Mouse (Mus musculus): ENCODE measurements around the gene Clec2l. TPM values are rescaled to one million over a fixed set of nuclear protein-coding genes. Genes with fewer than 3 reads are reported as not detected.

Clec2l gene
- polyA plus RNA-seq, 1 experiment, result 0.18 TPM

GRCm38 (mm10) chr6:38635941-38636851 is 26.7 kb upstream of the Clec2l start:
- Histone ChIP-seq H3K36me3 (ENCODE audit: control insufficient read depth, insufficient read depth) (no peaks in the 10 kb centered on the region), H3K79me3 (ENCODE audit: low read depth) (no peaks in the 10 kb centered on the region), H3K27me3 (ENCODE audit: control insufficient read depth, insufficient read depth, insufficient read length) (no peaks in the 10 kb centered on the region), H3ac (ENCODE audit: control insufficient read depth, insufficient read length, low read depth) (peak overlapping the region; percentile 85), H3K4me3 (ENCODE audit: insufficient read depth, poor library complexity, severe bottlenecking) (peak overlapping the region; percentile 34), H3K79me2 (ENCODE audit: control insufficient read depth, insufficient read depth) (no peaks in the 10 kb centered on the region)
- no peak for TF ChIP-seq MYOG (IDR thresholded peaks at IDR 0.05; ENCODE audit: control insufficient read depth, extremely low read depth, insufficient read length)
- peak; percentile 58 for TF ChIP-seq USF1 (IDR thresholded peaks at IDR 0.05; ENCODE audit: low read depth)

GRCm38 (mm10) chr6:38636852-38637618 is 25.8 kb upstream of the Clec2l start, which contains the start of gene Klrg2:
Gene Klrg2 (minus strand): TSS chr6:38637242.
- H3K79me3 ChIP-seq (ENCODE audit: low read depth), result no peaks in the 10 kb centered on the region
- no peak for TF ChIP-seq MYOG (IDR thresholded peaks at IDR 0.05; ENCODE audit: control insufficient read depth, extremely low read depth, insufficient read length)
- no peak for TF ChIP-seq FOSL1 (IDR thresholded peaks at IDR 0.05; ENCODE audit: insufficient read depth, low read length, poor library complexity, severe bottlenecking)
- TF ChIP-seq CTCF (IDR thresholded peaks at IDR 0.05; ENCODE audit: control insufficient read depth, insufficient read depth, insufficient read length), result no peak
- TF ChIP-seq MAX (IDR thresholded peaks at IDR 0.05), result no peak
- no peak for TF ChIP-seq CEBPB (IDR thresholded peaks at IDR 0.05; ENCODE audit: low read depth)
- no peak for TF ChIP-seq USF1 (IDR thresholded peaks at IDR 0.05; ENCODE audit: low read depth)
- no peak for TF ChIP-seq MYOD1 (IDR thresholded peaks at IDR 0.05; ENCODE audit: control insufficient read depth, insufficient read length, low read depth)
- no peaks in the 10 kb centered on the region for H3K27me3 ChIP-seq (ENCODE audit: control insufficient read depth, insufficient read depth, insufficient read length)

GRCm38 (mm10) chr6:38640401-38640800 is 22.5 kb upstream of the Clec2l start:
- H3K79me3 ChIP-seq (ENCODE audit: low read depth), result no peaks in the 10 kb centered on the region
- H3K79me2 ChIP-seq (ENCODE audit: control insufficient read depth, insufficient read depth), result no peaks in the 10 kb centered on the region
- H3K4me3 ChIP-seq (ENCODE audit: insufficient read depth, poor library complexity, severe bottlenecking), result no peak overlapping the region
- no peaks in the 10 kb centered on the region for H3K36me3 ChIP-seq (ENCODE audit: control insufficient read depth, insufficient read depth)
- no peak for TF ChIP-seq MYOD1 (IDR thresholded peaks at IDR 0.05; ENCODE audit: control insufficient read depth, insufficient read length, low read depth)
- no peak for TF ChIP-seq CEBPB (IDR thresholded peaks at IDR 0.05; ENCODE audit: low read depth)
- TF ChIP-seq FOSL1 (IDR thresholded peaks at IDR 0.05; ENCODE audit: insufficient read depth, low read length, poor library complexity, severe bottlenecking), result no peak
- no peak for TF ChIP-seq MYOG (IDR thresholded peaks at IDR 0.05; ENCODE audit: control insufficient read depth, extremely low read depth, insufficient read length)
- TF ChIP-seq CTCF (IDR thresholded peaks at IDR 0.05; ENCODE audit: control insufficient read depth, insufficient read depth, insufficient read length), result no peak
- TF ChIP-seq MAX (IDR thresholded peaks at IDR 0.05), result no peak
- TF ChIP-seq USF1 (IDR thresholded peaks at IDR 0.05; ENCODE audit: low read depth), result no peak
- no peaks in the 10 kb centered on the region for H3K27me3 ChIP-seq (ENCODE audit: control insufficient read depth, insufficient read depth, insufficient read length)
- H3ac ChIP-seq (ENCODE audit: control insufficient read depth, insufficient read length, low read depth), result no peak overlapping the region

More at GRCm38 (mm10) chr6:38636852-38637618, 25.8 kb upstream of the Clec2l start, which contains the start of gene Klrg2:
- H3K36me3 ChIP-seq (ENCODE audit: control insufficient read depth, insufficient read depth), result no peaks in the 10 kb centered on the region
- H3ac ChIP-seq (ENCODE audit: control insufficient read depth, insufficient read length, low read depth), result peak within 1 kb of the TSS; percentile 85
- no peaks in the 10 kb centered on the region for H3K79me2 ChIP-seq (ENCODE audit: control insufficient read depth, insufficient read depth)
- H3K4me3 ChIP-seq (ENCODE audit: insufficient read depth, poor library complexity, severe bottlenecking), result peak within 1 kb of the TSS; percentile 34

- TF ChIP-seq USF1 (IDR thresholded peaks at IDR 0.05; ENCODE audit: low read depth) (no peak), FOSL1 (IDR thresholded peaks at IDR 0.05; ENCODE audit: insufficient read depth, low read length, poor library complexity, severe bottlenecking) (no peak), MYOD1 (IDR thresholded peaks at IDR 0.05; ENCODE audit: control insufficient read depth, insufficient read length, low read depth) (no peak), MYOG (IDR thresholded peaks at IDR 0.05; ENCODE audit: control insufficient read depth, extremely low read depth, insufficient read length) (no peak), MAX (IDR thresholded peaks at IDR 0.05) (no peak), CEBPB (IDR thresholded peaks at IDR 0.05; ENCODE audit: low read depth) (no peak)
Measured at GRCm38 (mm10) chr6:38641228-38641627, 21.6 kb upstream of the Clec2l start.

GRCm38 (mm10) chr6:38641645-38642044 is 21.2 kb upstream of the Clec2l start:
- no peak for TF ChIP-seq CEBPB (IDR thresholded peaks at IDR 0.05; ENCODE audit: low read depth)
- no peak for TF ChIP-seq MAX (IDR thresholded peaks at IDR 0.05)
- no peak for TF ChIP-seq MYOG (IDR thresholded peaks at IDR 0.05; ENCODE audit: control insufficient read depth, extremely low read depth, insufficient read length)
- TF ChIP-seq MYOD1 (IDR thresholded peaks at IDR 0.05; ENCODE audit: control insufficient read depth, insufficient read length, low read depth), result no peak
- TF ChIP-seq CTCF (IDR thresholded peaks at IDR 0.05; ENCODE audit: control insufficient read depth, insufficient read depth, insufficient read length), result no peak
- TF ChIP-seq FOSL1 (IDR thresholded peaks at IDR 0.05; ENCODE audit: insufficient read depth, low read length, poor library complexity, severe bottlenecking), result no peak
- no peak for TF ChIP-seq USF1 (IDR thresholded peaks at IDR 0.05; ENCODE audit: low read depth)
- H3ac ChIP-seq (ENCODE audit: control insufficient read depth, insufficient read length, low read depth), result no peak overlapping the region
- H3K36me3 ChIP-seq (ENCODE audit: control insufficient read depth, insufficient read depth), result no peaks in the 10 kb centered on the region
- H3K79me3 ChIP-seq (ENCODE audit: low read depth), result no peaks in the 10 kb centered on the region
- H3K27me3 ChIP-seq (ENCODE audit: control insufficient read depth, insufficient read depth, insufficient read length), result no peaks in the 10 kb centered on the region
- H3K4me3 ChIP-seq (ENCODE audit: insufficient read depth, poor library complexity, severe bottlenecking), result no peak overlapping the region
- no peaks in the 10 kb centered on the region for H3K79me2 ChIP-seq (ENCODE audit: control insufficient read depth, insufficient read depth)

More at GRCm38 (mm10) chr6:38641228-38641627, 21.6 kb upstream of the Clec2l start:
- H3K27me3 ChIP-seq (ENCODE audit: control insufficient read depth, insufficient read depth, insufficient read length), result no peaks in the 10 kb centered on the region
- H3K4me3 ChIP-seq (ENCODE audit: insufficient read depth, poor library complexity, severe bottlenecking), result no peak overlapping the region
- H3K79me3 ChIP-seq (ENCODE audit: low read depth), result no peaks in the 10 kb centered on the region
- no peak overlapping the region for H3ac ChIP-seq (ENCODE audit: control insufficient read depth, insufficient read length, low read depth)
- no peaks in the 10 kb centered on the region for H3K79me2 ChIP-seq (ENCODE audit: control insufficient read depth, insufficient read depth)
- H3K36me3 ChIP-seq (ENCODE audit: control insufficient read depth, insufficient read depth), result no peaks in the 10 kb centered on the region
